Comparison of ENCODE assay signal across 8 mouse cellular contexts in the genomic region with DNA sequence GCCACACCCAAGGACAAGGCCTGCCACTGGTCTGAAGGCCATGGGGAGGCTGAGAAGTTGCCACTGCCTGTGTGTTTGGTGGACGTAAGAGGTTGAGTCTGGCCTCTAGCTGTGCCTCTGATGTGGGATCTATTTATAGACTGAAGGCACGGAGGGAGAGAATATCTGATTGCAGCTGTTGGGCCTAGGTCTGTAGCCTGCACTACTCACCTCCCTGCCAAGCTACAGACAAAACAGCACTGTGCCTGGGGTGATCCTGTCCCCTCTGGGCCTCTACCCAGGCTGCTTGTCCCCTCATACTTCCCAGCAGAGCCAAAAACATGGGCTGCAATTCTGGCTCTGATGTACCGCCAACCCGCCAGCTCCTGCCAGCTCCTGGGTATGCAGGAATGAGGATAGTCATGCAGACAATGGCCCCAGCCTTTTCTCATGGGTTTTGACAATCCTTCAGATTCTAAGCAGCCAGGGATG. TPM values are rescaled to one million over a fixed set of nuclear protein-coding genes. Genes with fewer than 3 reads are reported as not detected.
A peak's percentile ranks its signal among the peaks of the same experiment; 100 is the strongest.
DNase-seq lines count a peak whose midpoint lies in the region; ATAC-seq and TF ChIP-seq lines count a peak whose summit lies in the region.

No protein-coding gene starts in this region.

- no peak for DNase-seq in forebrain, embryonic 10.5 days (ENCODE audit: extremely low spot score, low spot score)
- peak; percentile 83 for DNase-seq in brain, embryonic 14.5 days (ENCODE audit: low read depth)
- peak; percentile 71 to 75 for DNase-seq in heart, adult 9 months (ENCODE audit: low spot score in 2 of 2)
- peak; percentile 18 to 36 for DNase-seq in left cerebral cortex, adult 2 months (ENCODE audit: extremely low spot score in 1 of 2, low spot score in 2 of 2)
- no peak for DNase-seq in yolk sac, embryonic 10.5 days (ENCODE audit: low spot score)

- H3K4me1 ChIP-seq in forebrain, embryonic 12.5 days: 0 out of 2 replicates have a peak, but pooled peaks cover 3% of the 10 kb centered on the region
- peaks cover 7% of the 10 kb centered on the region; the same call in 1 of the 2 replicates for H3K4me1 ChIP-seq in forebrain, embryonic 10.5 days
- H3K4me1 ChIP-seq in kidney, embryonic 16.5 days (ENCODE audit: insufficient read depth, low read length): no peaks in the 10 kb centered on the region

- TF ChIP-seq POLR2A in brain, embryonic 14.5 days (IDR thresholded peaks at IDR 0.05; ENCODE audit: borderline replicate concordance, extremely low read depth, insufficient read depth, insufficient read length, poor library complexity, severe bottlenecking): no peak
- no peak for TF ChIP-seq POLR2A in myocyte (IDR thresholded peaks at IDR 0.05; ENCODE audit: insufficient read length, low read depth)

- H3K9ac ChIP-seq in forebrain, embryonic 12.5 days: 0 out of 2 replicates have a peak overlapping the region, but pooled peaks have one; percentile 25
- no peak overlapping the region for H3K9ac ChIP-seq in kidney, embryonic 16.5 days (replicated peaks; ENCODE audit: low read length)

- no peaks in the 10 kb centered on the region for H3K36me3 ChIP-seq in forebrain, embryonic 12.5 days (replicated peaks)
- H3K36me3 ChIP-seq in forebrain, embryonic 10.5 days (replicated peaks): no peaks in the 10 kb centered on the region
- H3K36me3 ChIP-seq in myocyte (ENCODE audit: control insufficient read depth, insufficient read depth): no peaks in the 10 kb centered on the region
- H3K36me3 ChIP-seq in kidney, embryonic 16.5 days (ENCODE audit: insufficient read depth, low read length): no peaks in the 10 kb centered on the region

- H3K79me2 ChIP-seq in myocyte (ENCODE audit: control insufficient read depth, insufficient read depth): no peaks in the 10 kb centered on the region

- no peaks in the 10 kb centered on the region for H3K27me3 ChIP-seq in forebrain, embryonic 12.5 days
- H3K27me3 ChIP-seq in forebrain, embryonic 10.5 days (ENCODE audit: poor library complexity, severe bottlenecking): no peaks in the 10 kb centered on the region
- H3K27me3 ChIP-seq in myocyte (ENCODE audit: control insufficient read depth, insufficient read depth, insufficient read length): no peaks in the 10 kb centered on the region
- no peaks in the 10 kb centered on the region for H3K27me3 ChIP-seq in kidney, embryonic 16.5 days (ENCODE audit: insufficient read depth, low read length)

- intact Hi-C loops in left cerebral cortex, adult 2 months (cut with DNase I): no loop called here

- H3K4me2 ChIP-seq in forebrain, embryonic 12.5 days: no peak overlapping the region
- H3K4me2 ChIP-seq in myocyte (ENCODE audit: low read depth): peak overlapping the region; percentile 19
- no peak overlapping the region for H3K4me2 ChIP-seq in kidney, embryonic 16.5 days (replicated peaks; ENCODE audit: low read depth, low read length)

- 64% methylated on average over 4 of the region's 4 CpGs for WGBS in forebrain, embryonic 12.5 days
- 70% methylated on average over 4 of the region's 4 CpGs for WGBS in forebrain, embryonic 10.5 days
- 62% methylated on average over 4 of the region's 4 CpGs for WGBS in kidney, embryonic 16.5 days

- no peak for ATAC-seq in forebrain, embryonic 12.5 days (ENCODE audit: low FRiP score)
- ATAC-seq in kidney, embryonic 16.5 days (ENCODE audit: low FRiP score, low TSS enrichment): no peak

- no peak for TF ChIP-seq CTCF in brain, embryonic 14.5 days (IDR thresholded peaks at IDR 0.05; ENCODE audit: borderline replicate concordance, extremely low read depth, insufficient read depth, insufficient read length)
- no peak for TF ChIP-seq CTCF in left cerebral cortex, adult 2 months (IDR thresholded peaks at IDR 0.05)

- no peak overlapping the region for H3K27ac ChIP-seq in forebrain, embryonic 12.5 days
- no peak overlapping the region for H3K27ac ChIP-seq in forebrain, embryonic 10.5 days
- H3K27ac ChIP-seq in left cerebral cortex, adult 2 months: no peak overlapping the region
- no peak overlapping the region for H3K27ac ChIP-seq in kidney, embryonic 16.5 days (ENCODE audit: low read length)

- H3K9me3 ChIP-seq in forebrain, embryonic 12.5 days: no peaks in the 10 kb centered on the region
- no peaks in the 10 kb centered on the region for H3K9me3 ChIP-seq in forebrain, embryonic 10.5 days
- H3K9me3 ChIP-seq in kidney, embryonic 16.5 days (ENCODE audit: low read length): no peaks in the 10 kb centered on the region

- no peak overlapping the region for H3K4me3 ChIP-seq in forebrain, embryonic 12.5 days (replicated peaks)
- H3K4me3 ChIP-seq in forebrain, embryonic 10.5 days: no peak overlapping the region
- no peak overlapping the region for H3K4me3 ChIP-seq in left cerebral cortex, adult 2 months
- H3K4me3 ChIP-seq in myocyte: no peak overlapping the region
- H3K4me3 ChIP-seq in kidney, embryonic 16.5 days (ENCODE audit: low read length): no peak overlapping the region

- H3ac ChIP-seq in myocyte (ENCODE audit: control insufficient read depth, insufficient read length): no peak overlapping the region

TF ChIP-seq in myocyte, 11 proteins besides CTCF, POLR2A, EP300 and RAD21:
- TF ChIP-seq MYOG (IDR thresholded peaks at IDR 0.05; ENCODE audit: control insufficient read depth in 1 of 3, insufficient read depth in 1 of 3, insufficient read length in 2 of 3, low read depth in 2 of 3) (peak in 2 of 3 experiments; percentile 79 to 85), TCF12 (IDR thresholded peaks at IDR 0.05; ENCODE audit: insufficient read depth, poor library complexity, severe bottlenecking) (peak; percentile 11), MYOD1 (IDR thresholded peaks at IDR 0.05; ENCODE audit: control insufficient read depth in 1 of 3, insufficient read length in 2 of 3, low read depth in 2 of 3) (peak; percentile 71 to 88 (median 83)), POLR2AphosphoS2 (IDR thresholded peaks at IDR 0.05; ENCODE audit: insufficient read length, low read depth) (no peak), REST (IDR thresholded peaks at IDR 0.05; ENCODE audit: insufficient read depth, insufficient read length) (no peak)

RNA-seq across cellular contexts. Expression of a gene that starts 26.8 kb away (rescaled TPM):
- 1.5 and 1.7 TPM in 2 replicates for polyA plus RNA-seq in forebrain, embryonic 12.5 days (2016; fragmentation: Nextera tagmentation; extraction: Ambion mirVana)
- polyA plus RNA-seq in forebrain, embryonic 10.5 days (2016; fragmentation: Nextera tagmentation; extraction: Ambion mirVana): 3.4 and 3.5 TPM in 2 replicates
- polyA plus RNA-seq in brain, embryonic 14.5 days (2012; rRNA removed): 3.0 and 3.7 TPM in 2 replicates
- total RNA-seq in left cerebral cortex, adult 2 months (2021): 1 to 10 TPM; 5.5 to 5.6 TPM
- polyA plus RNA-seq in myocyte (2012; fragmentation: generic; extraction: Trizol): 33.7 TPM
- polyA plus RNA-seq in kidney, embryonic 16.5 days (2015; fragmentation: Nextera tagmentation; extraction: Ambion mirVana): 2.8 and 4.0 TPM in 2 replicates

Comparison
In these comparisons a context has a peak if more than half of its experiments do, and no peak if none do; other contexts are left out.
1. DNase-seq: peak in brain, embryonic 14.5 days (single experiment), heart, adult 9 months (2 of 2) and left cerebral cortex, adult 2 months (2 of 2); none in forebrain, embryonic 10.5 days (single experiment) and yolk sac, embryonic 10.5 days (single experiment).